Mouse (Mus musculus): Measurements from ENCODE around the gene Ahdc1.

Gene Ahdc1

GRCm38 (mm10) chr4:133017597-133018262, 6.7 kb downstream of the Ahdc1 start:
- no peak for DNase-seq (ENCODE audit: low read depth, low spot score)

- DNase-seq (ENCODE audit: low read depth, low spot score), result no peak
Observed at GRCm38 (mm10) chr4:133018263-133018798, 7.3 kb downstream of the Ahdc1 start.

DNA sequence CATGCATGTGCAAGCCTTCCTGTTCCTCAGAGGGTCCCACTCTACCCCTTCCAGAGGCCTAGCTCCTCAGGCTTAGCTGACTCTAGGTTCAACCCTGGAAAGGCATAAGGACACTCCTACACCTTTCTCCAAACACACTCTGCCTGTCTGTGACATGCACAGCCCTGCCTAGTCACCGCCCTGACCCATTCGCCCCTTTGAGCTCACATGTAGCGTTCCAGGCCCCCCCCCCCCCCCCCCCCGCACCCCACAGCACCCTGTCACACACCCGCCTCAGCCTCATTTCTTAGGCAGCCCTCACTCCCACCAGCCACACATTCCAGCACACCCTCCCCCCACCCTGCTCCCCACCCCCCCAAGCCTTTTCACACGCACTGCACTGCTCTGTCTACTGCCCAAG, 9.7 kb downstream of the Ahdc1 start:
- DNase-seq (ENCODE audit: low read depth, low spot score), result no peak

GRCm38 (mm10) chr4:133021181-133021671, 10.2 kb downstream of the Ahdc1 start:
- DNase-seq (ENCODE audit: low read depth, low spot score), result no peak

DNA sequence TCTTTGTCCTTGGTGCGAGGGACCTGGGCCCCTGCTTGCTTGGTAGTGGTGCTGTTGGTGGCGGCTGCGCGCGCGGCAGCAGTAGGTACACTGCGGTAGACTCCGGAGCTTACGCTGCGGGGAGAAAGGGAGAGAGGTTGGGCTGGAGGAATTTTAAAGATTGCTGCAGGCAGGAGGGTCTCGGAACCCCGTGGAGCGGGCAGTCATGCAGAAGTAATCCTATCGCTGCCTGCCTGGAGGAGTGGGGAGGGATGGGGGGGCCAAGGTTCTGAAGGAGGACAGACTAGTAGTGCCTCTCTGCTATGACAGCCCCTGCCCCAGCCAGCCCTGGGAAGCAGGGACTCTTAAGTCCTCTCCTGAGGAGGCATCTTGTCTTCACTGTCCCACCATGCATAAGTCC, 11.2 kb downstream of the Ahdc1 start:
- no peak for DNase-seq (ENCODE audit: low read depth, low spot score)

DNA sequence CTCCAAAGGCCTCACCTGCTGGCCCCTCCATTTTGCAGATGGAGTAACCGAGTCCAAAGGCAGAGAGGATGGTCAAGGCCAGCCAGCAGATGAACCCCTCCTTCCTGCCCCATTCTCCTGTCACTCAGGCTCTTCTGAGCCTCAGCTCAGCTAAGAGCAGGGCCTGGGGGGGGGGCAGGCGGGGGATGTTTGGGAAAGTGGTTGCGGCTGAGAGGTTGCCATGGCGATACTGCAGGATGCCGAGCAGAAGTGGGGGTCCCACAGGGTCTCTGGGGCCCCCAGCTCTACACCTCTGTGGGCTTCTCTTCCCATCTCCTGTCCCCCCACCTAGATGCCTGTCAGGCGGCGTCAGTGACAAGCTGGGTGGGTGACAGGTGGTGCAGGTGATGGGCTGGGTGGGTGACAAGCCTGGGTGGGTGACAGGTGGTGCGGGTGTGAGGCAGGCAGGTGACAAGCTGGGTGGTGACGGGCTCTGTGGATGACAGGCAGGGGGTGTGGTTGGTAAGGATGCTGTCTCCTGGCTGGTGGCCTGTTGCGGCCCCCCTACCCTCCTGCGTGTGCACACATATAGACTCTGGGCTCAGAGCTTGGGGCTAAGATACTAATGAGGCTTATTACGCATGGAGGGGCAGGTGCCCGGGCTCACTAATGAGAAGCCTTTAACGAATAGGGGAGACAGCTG, 12.0 kb downstream of the Ahdc1 start:
- no peak for DNase-seq (ENCODE audit: low read depth, low spot score)

GRCm38 (mm10) chr4:133023636-133024035, 12.6 kb downstream of the Ahdc1 start:
- DNase-seq (ENCODE audit: low read depth, low spot score), result no peak

DNA sequence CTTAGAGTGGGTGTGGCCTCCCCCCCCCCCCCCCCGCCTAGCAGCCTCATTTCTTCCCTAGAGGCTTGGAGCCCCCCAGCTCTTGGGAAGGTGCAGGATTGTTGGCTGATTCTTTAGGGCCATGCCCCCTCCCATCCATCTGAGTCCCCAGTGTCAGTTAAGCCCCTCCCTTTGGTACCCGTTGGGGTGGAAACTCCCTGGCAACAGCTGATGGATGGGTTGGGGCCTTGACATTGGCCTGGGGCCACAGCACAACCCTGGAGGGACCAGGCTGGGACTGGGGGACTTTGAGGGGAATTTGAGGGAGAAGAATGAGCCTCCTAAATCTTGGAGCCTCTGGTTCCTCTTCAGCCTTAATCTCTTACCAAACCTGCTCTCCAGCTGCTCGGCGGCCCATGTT, 13.3 kb downstream of the Ahdc1 start:
- no peak for DNase-seq (ENCODE audit: low read depth, low spot score)

GRCm38 (mm10) chr4:133024969-133025685, 14.1 kb downstream of the Ahdc1 start:
- DNase-seq (ENCODE audit: low read depth, low spot score), result no peak

GRCm38 (mm10) chr4:133026272-133026671, 15.2 kb downstream of the Ahdc1 start:
- DNase-seq (ENCODE audit: low read depth, low spot score), result no peak

DNA sequence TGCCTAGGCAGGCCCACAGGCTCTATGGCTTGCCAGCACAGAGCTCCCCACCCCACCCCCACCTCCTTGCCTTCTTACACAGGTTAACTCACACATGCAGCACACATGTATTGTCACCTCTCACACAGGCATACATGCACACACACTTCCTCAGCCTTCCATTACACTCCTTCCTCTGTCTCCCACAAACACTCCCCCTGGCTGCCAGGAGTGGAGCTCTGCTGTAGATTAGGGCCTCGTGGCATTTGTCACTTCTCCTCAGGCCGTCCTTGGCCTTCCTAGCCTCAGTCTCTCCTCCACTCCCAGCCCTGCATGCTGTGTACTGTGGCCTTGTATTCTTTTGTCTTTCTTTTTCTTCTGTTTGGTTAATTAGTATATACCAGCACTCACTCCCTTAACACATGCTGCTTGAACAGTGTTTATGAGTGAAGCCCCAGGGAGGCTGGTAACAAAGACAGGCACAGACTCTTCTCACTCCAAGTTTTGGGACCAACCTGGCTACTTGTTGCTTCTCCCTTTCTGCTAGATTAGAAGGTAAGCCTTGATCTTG, 15.8 kb downstream of the Ahdc1 start:
- no peak for DNase-seq (ENCODE audit: low read depth, low spot score)

DNA sequence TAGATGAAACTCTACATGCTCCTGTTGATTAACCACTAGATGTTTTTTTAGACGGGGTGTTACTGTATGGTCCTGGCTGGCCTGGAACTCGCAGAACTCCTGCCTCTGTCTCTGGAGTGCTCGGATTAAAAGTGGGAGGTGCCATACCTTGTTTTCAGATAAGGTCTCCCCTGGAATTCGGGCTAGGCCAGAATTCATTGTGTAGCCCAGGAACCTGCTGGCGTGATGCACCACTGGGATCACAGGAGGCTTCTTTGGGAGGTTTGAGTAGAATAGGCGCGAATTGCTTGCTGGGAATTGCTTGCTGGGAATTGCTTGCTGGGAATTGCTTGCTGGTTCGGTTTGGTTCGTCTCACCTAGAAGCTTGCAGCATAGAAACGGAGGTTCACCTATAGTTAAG, 16.7 kb downstream of the Ahdc1 start:
- no peak for DNase-seq (ENCODE audit: low read depth, low spot score)

DNA sequence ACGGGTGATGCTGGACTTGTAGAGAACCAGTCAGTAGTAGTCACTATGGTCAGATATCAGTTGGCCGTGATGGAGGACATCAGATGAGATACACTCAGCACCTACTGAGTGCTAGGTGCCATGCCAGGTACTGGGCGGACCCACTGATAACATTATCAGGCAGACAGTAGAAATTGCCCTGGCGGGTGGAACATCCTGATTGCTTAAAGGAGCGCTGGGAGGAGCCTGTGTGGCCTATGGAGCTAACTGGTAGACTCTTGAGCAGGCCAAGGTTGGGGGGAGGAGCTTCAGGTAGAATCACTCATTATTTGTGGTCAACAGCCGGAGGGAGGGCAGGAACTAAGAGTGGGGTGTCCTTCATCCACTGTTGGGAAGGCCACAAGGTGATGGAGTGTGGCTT, 17.1 kb downstream of the Ahdc1 start:
- DNase-seq (ENCODE audit: low read depth, low spot score), result no peak

GRCm38 (mm10) chr4:133028875-133029274, 17.8 kb downstream of the Ahdc1 start:
- DNase-seq (ENCODE audit: low read depth, low spot score), result no peak

- DNase-seq (ENCODE audit: low read depth, low spot score), result no peak
Observed at GRCm38 (mm10) chr4:133032410-133033095, 21.5 kb downstream of the Ahdc1 start.

DNA sequence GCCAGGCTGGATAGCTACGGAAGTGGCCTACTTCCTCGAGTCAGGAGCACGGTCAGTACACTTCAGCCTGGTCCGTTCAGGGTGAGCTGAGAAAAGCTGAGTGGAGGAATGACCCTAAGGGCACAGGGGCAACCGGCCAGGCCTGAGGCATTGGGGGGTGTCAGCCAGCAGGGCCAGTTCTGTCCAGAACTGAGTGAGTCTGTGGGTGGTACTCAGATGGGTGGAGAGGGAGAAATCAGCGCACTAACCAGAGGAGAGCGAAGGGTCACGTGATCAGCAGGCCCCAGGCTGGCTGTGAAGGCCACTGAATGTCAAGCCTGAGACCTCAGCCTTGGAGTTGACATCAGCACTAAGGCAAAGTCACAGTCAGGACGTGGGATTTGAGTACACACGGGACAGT, 23.4 kb downstream of the Ahdc1 start:
- DNase-seq (ENCODE audit: low read depth, low spot score), result no peak

- DNase-seq (ENCODE audit: low read depth, low spot score), result no peak
Observed at GRCm38 (mm10) chr4:133035446-133035845, 24.4 kb downstream of the Ahdc1 start.

- DNase-seq (ENCODE audit: low read depth, low spot score), result no peak
Observed at GRCm38 (mm10) chr4:133035946-133036345, 24.9 kb downstream of the Ahdc1 start.

GRCm38 (mm10) chr4:133037293-133037692, 26.2 kb downstream of the Ahdc1 start:
- no peak for DNase-seq (ENCODE audit: low read depth, low spot score)

DNA sequence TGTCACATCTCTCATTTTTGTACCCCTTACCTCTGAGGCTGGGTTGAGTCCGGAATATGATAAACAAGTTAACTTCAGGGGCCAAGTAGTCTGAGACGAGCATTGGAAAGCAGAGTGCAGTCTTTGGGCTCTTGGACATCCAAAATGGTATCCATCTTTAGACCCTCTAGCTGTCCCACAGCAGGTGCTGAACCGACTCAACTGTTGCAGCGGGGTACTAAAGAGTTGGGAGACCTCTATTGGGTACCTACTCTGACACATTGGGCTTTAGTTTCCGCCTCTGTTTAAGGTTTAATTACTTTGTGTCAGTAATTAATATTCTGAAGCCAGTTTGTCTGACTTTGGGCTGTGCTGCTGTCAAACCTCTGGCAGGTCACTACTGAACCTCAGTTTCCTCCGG, 26.7 kb downstream of the Ahdc1 start:
- DNase-seq (ENCODE audit: low read depth, low spot score), result no peak

DNA sequence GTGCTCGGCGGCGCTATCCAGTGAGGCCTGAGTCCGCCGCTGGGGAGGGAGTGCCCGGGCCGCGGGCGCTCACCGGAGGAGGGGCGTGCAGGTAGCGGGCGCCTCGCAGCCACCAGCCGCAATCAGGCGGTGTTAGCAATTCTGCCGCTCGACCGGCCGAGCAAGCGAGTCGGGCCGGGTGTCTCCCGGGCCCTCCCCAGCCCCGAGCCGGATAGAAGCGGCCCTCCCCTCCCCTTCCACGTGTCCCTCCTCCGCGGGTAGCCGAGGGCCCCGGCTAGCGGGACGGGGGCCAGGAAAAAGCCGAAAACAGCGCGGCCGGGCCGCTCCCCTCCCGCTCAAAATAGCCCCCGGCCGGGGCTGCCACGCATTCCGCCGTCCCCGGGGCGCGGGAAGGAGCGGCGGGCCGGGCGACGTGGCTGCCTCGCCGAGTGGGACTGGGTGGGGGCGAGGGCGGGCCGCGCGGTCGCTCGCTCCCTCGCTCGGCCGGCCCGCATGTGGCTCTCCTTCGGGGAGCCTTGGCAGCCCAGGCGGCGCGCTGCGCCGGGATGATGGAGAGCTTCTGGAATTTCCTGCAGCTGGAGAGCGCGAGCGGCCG, 27.6 kb downstream of the Ahdc1 start:
- DNase-seq (ENCODE audit: low read depth, low spot score), result no peak

Measured in brain, embryonic 18.5 days (tissue).